Mouse (Mus musculus) testis, adult 2 months (tissue): ENCODE results near the gene Gm17660.

Source experiments
- CTCF ChIP-seq: fragments of 200-500 bp; IDR thresholded peaks from 2 replicates; pipeline ENCODE4 v1.5.1; 2012; ENCODE audit warnings: low read depth, mild to moderate bottlenecking, inconsistent platforms, low read length, moderate library complexity; ENCODE audit not compliant: control insufficient read depth, insufficient read depth, insufficient replicate concordance
- POLR2A ChIP-seq: fragments of 200-500 bp; IDR thresholded peaks from 2 replicates; pipeline ENCODE4 v1.6.1; 2012; ENCODE audit warnings: low read depth, mild to moderate bottlenecking, inconsistent platforms, low read length, moderate library complexity; ENCODE audit not compliant: control insufficient read depth

DNA sequence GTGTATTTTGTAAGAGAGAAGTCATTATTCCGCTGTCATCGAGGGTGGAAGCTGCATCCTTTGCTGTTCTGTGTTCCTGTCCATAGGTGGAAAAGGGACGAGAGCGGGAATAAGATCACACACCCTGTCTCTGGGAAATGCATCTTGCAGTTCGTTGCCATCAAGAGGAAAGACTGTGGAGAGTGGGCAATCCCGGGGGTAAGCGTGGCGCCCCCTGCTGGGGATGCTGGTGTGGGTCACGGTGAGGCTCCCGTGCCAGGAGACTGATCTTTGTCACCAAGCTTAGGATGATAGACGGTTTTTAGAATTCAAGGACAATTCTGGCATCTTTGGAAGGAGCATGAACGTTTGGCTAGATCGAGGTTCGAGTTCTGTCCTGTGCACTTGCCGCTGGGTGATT, 19.4 kb downstream of the Gm17660 start:
- peak; percentile 75; the same call in 1 of the 2 replicates for TF ChIP-seq CTCF
- TF ChIP-seq POLR2A, result no peak
